Mouse (Mus musculus) small intestine, adult 2 months (tissue): Measurements from ENCODE around the gene Lamb3. TPM values are rescaled to one million over a fixed set of nuclear protein-coding genes. Genes with fewer than 3 reads are reported as not detected.
"Not testable (repeated sequence)": the region's sequence is repeated elsewhere in the genome, so short reads cannot be mapped to it uniquely, and the experiment has no call there.

Experiments
- H3K27ac ChIP-seq: fragments of 200-500 bp; 2 replicates; pipeline ENCODE4 v1.5.1; 2012; ENCODE audit warnings: low read depth, low read length, control low read depth, inconsistent platforms; ENCODE audit not compliant: insufficient read depth
- H3K27me3 ChIP-seq: fragments of 200-500 bp; 2 replicates; pipeline ENCODE4 v1.6.1; 2012; ENCODE audit warnings: mild to moderate bottlenecking, moderate library complexity, low read length, inconsistent platforms; ENCODE audit not compliant: control insufficient read depth, insufficient read depth
- H3K36me3 ChIP-seq: fragments of 200-500 bp; 2 replicates; pipeline ENCODE4 v1.6.1; 2012; ENCODE audit warnings: mild to moderate bottlenecking, low read length, control low read depth, inconsistent platforms; ENCODE audit not compliant: control insufficient read depth, insufficient read depth
- H3K4me1 ChIP-seq: fragments of 200-500 bp; 2 replicates; pipeline ENCODE4 v1.6.1; 2012; ENCODE audit warnings: low read length, inconsistent platforms, mixed read lengths; ENCODE audit not compliant: control insufficient read depth, insufficient read depth, insufficient read length
- H3K4me3 ChIP-seq: fragments of 200-500 bp; 2 replicates; pipeline ENCODE4 v1.5.1; 2012; ENCODE audit warnings: low read depth, mild to moderate bottlenecking, control low read depth, inconsistent platforms, low read length, moderate library complexity
- CTCF ChIP-seq: fragments of 200-500 bp; IDR thresholded peaks from 2 replicates; pipeline ENCODE4 v1.5.1; 2012; ENCODE audit warnings: low read depth, mild to moderate bottlenecking, control low read depth, inconsistent platforms, low read length, moderate library complexity, mixed read lengths; ENCODE audit not compliant: insufficient replicate concordance, insufficient read length; ENCODE audit errors: extremely low read depth
- POLR2A ChIP-seq: fragments of 200-500 bp; IDR thresholded peaks from 2 replicates; pipeline ENCODE4 v1.6.1; 2012; ENCODE audit warnings: low read depth, mild to moderate bottlenecking, control low read depth, inconsistent platforms, low read length, moderate library complexity
- WGBS: fragments of 180-500 bp; shearing (Covaris S2); methylation state at CpG from one replicate; pipeline ENCODE4 v1.1.7; 2018; 5-methylcytosine and 5-hydroxymethylcytosine counted together
- polyA plus RNA-seq: library from polyadenylated mRNA; depleted of rRNA; stranded (reverse); fragments of >200 nt; gene quantifications from 2 replicates; pipeline ENCODE4 v1.2.3, GENCODE M21; 2012

The Lamb3 gene
- polyA plus RNA-seq, 1 experiment: 21.7 TPM

- Histone ChIP-seq H3K27me3 (no peaks in the 10 kb centered on the region), H3K4me1 (peaks cover 4% of the 10 kb centered on the region; the same call in 1 of the 2 replicates), H3K4me3 (no peak overlapping the region), H3K36me3 (no peaks in the 10 kb centered on the region), H3K27ac (no peak overlapping the region)
- TF ChIP-seq CTCF (no peak), POLR2A (no peak)
- WGBS: 90% methylated on average over 2 of the region's 2 CpGs
Measured at GRCm38 (mm10) chr1:193281344-193281743, 73.8 kb downstream of the Lamb3 start.

DNA sequence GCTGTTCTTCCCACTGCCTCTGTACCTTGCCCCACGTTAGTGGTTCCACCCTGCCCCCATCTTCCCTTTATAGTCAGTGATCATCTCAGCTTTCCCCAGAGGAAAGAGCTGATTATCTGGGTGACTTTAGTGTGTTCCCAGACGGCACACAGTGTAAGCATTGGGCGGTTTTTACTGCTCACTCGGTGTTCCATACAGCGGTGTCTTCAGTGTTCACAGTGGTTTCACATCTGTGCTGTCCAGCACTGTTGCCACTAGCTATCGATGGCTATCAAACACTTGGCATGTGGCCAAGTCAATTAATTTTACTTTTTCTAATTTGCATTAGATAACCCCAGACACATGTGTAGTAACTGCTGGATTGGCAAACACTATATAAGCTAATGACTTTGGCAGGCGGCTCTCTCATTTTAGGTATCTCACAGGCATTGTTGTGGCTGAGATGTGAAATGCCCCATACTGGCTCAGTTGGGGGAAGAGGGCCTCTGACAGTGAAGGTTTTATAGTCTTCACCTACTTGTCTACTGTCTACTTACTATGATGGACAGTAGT, 76.8 kb downstream of the Lamb3 start:
- WGBS: 37% methylated on average over 7 of the region's 7 CpGs
- Histone ChIP-seq H3K4me1 (peaks cover 6% of the 10 kb centered on the region; the same call in 1 of the 2 replicates), H3K4me3 (no peak overlapping the region), H3K27ac (no peak overlapping the region), H3K36me3 (no peaks in the 10 kb centered on the region), H3K27me3 (no peaks in the 10 kb centered on the region)
- no peak for TF ChIP-seq POLR2A
- no peak for TF ChIP-seq CTCF

GRCm38 (mm10) chr1:193285766-193286325, 78.3 kb downstream of the Lamb3 start:
- H3K27me3 ChIP-seq, H3K4me3 ChIP-seq, H3K36me3 ChIP-seq: not testable (repeated sequence)
- 56% methylated on average over 3 of the region's 3 CpGs for WGBS
- Histone ChIP-seq H3K27ac (0 out of 2 replicates have a peak overlapping the region, but pooled peaks have one; percentile 52), H3K4me1 (peaks cover 14% of the 10 kb centered on the region; the same call in 1 of the 2 replicates)

DNA sequence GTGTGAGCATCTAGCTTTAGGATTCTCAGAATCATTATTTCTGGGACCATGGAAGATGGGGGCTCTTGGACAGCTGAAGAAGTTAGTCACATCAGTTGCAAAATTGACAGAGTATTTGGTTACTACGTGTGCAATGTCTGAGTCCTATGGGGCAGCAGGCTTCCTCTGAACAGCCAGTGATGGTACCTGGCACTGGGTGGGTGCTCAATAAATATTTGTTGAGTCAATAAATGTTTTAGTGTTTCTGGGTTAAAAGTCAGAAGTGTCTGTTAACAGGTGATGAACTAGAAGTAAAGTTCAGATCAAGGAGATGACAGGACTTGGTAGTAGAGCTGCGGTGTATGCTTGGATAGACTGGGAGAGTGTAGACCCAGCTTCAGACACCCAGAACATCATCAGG, 80.1 kb downstream of the Lamb3 start:
- Histone ChIP-seq H3K4me1 (peaks cover 14% of the 10 kb centered on the region; the same call in 1 of the 2 replicates), H3K27ac (no peak overlapping the region), H3K36me3 (no peaks in the 10 kb centered on the region), H3K27me3 (no peaks in the 10 kb centered on the region), H3K4me3 (no peak overlapping the region)
- TF ChIP-seq CTCF: no peak
- no peak for TF ChIP-seq POLR2A
- 33% methylated on average over 2 of the region's 2 CpGs for WGBS

GRCm38 (mm10) chr1:193289076-193289475, 81.6 kb downstream of the Lamb3 start:
- 59% methylated on average over 3 of the region's 3 CpGs for WGBS
- H3K4me3 ChIP-seq: no peak overlapping the region
- H3K27me3 ChIP-seq: no peaks in the 10 kb centered on the region
- TF ChIP-seq CTCF (no peak), POLR2A (no peak)
- peaks cover 12% of the 10 kb centered on the region; the same call in 1 of the 2 replicates for H3K4me1 ChIP-seq
- no peaks in the 10 kb centered on the region for H3K36me3 ChIP-seq
- H3K27ac ChIP-seq: no peak overlapping the region

DNA sequence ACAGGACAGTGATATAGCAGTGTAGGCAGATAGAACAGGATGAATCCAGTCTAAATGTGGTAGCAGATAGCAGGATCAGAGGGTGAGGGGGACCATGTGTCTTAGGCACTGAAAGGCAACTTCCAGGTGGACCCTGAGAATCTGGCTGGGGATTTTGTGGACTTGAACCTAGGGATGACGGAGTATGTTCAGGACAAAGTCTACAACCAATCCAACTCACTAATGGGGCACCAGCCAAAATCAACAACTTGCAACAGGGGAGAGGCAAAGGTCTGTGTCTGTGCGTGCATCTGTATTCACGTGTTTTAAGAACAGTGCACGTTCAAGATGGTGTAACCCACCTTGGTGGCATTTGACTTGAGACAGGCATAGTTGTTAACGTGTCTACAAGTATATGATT, 82.4 kb downstream of the Lamb3 start:
- no peak overlapping the region for H3K4me3 ChIP-seq
- H3K27me3 ChIP-seq: no peaks in the 10 kb centered on the region
- H3K4me1 ChIP-seq: peaks cover 10% of the 10 kb centered on the region; the same call in 1 of the 2 replicates
- H3K36me3 ChIP-seq: no peaks in the 10 kb centered on the region
- no peak overlapping the region for H3K27ac ChIP-seq
- no peak for TF ChIP-seq POLR2A
- TF ChIP-seq CTCF: no peak
- 33% methylated on average over 5 of the region's 5 CpGs for whole genome bisulfite sequencing

GRCm38 (mm10) chr1:193290686-193291085, 83.2 kb downstream of the Lamb3 start:
- H3K4me3 ChIP-seq: no peak overlapping the region
- TF ChIP-seq CTCF (no peak), POLR2A (no peak)
- no peak overlapping the region for H3K27ac ChIP-seq
- peaks cover 10% of the 10 kb centered on the region; the same call in 1 of the 2 replicates for H3K4me1 ChIP-seq
- no peaks in the 10 kb centered on the region for H3K36me3 ChIP-seq
- H3K27me3 ChIP-seq: no peaks in the 10 kb centered on the region
